Mouse (Mus musculus): ENCODE data around the gene Reln. TPM values are rescaled to one million over a fixed set of nuclear protein-coding genes. Genes with fewer than 3 reads are reported as not detected.

Gene Reln
- polyA plus RNA-seq, 1 experiment: 1.7 TPM

GRCm38 (mm10) chr5:22247850-22248249 is 96.7 kb downstream of the Reln start:
- H3K4me3 ChIP-seq (ENCODE audit: insufficient read depth, low read length): no peak overlapping the region
- no peak overlapping the region for H3K27ac ChIP-seq (ENCODE audit: insufficient read depth, low read length)
- H3K4me1 ChIP-seq (ENCODE audit: control insufficient read depth, insufficient read depth, low read length): no peaks in the 10 kb centered on the region
- no peak for TF ChIP-seq POLR2A (IDR thresholded peaks at IDR 0.05; ENCODE audit: low read depth, low read length)
- TF ChIP-seq CTCF (IDR thresholded peaks at IDR 0.05; ENCODE audit: borderline replicate concordance, insufficient read depth, low read length): no peak

GRCm38 (mm10) chr5:22245056-22245455 is 99.4 kb downstream of the Reln start:
- no peaks in the 10 kb centered on the region for H3K4me1 ChIP-seq (ENCODE audit: control insufficient read depth, insufficient read depth, low read length)
- no peak overlapping the region for H3K27ac ChIP-seq (ENCODE audit: insufficient read depth, low read length)
- H3K4me3 ChIP-seq (ENCODE audit: insufficient read depth, low read length): no peak overlapping the region
- TF ChIP-seq POLR2A (IDR thresholded peaks at IDR 0.05; ENCODE audit: low read depth, low read length) (no peak), CTCF (IDR thresholded peaks at IDR 0.05; ENCODE audit: borderline replicate concordance, insufficient read depth, low read length) (no peak)

- no peak overlapping the region for H3K4me3 ChIP-seq (ENCODE audit: insufficient read depth, low read length)
- no peaks in the 10 kb centered on the region for H3K4me1 ChIP-seq (ENCODE audit: control insufficient read depth, insufficient read depth, low read length)
- no peak overlapping the region for H3K27ac ChIP-seq (ENCODE audit: insufficient read depth, low read length)
- TF ChIP-seq CTCF (IDR thresholded peaks at IDR 0.05; ENCODE audit: borderline replicate concordance, insufficient read depth, low read length) (no peak), POLR2A (IDR thresholded peaks at IDR 0.05; ENCODE audit: low read depth, low read length) (no peak)
Measured at GRCm38 (mm10) chr5:22243538-22243937, 101.0 kb downstream of the Reln start.

- H3K27ac ChIP-seq (ENCODE audit: insufficient read depth, low read length): no peak overlapping the region
- no peaks in the 10 kb centered on the region for H3K4me1 ChIP-seq (ENCODE audit: control insufficient read depth, insufficient read depth, low read length)
- H3K4me3 ChIP-seq (ENCODE audit: insufficient read depth, low read length): no peak overlapping the region
- TF ChIP-seq POLR2A (IDR thresholded peaks at IDR 0.05; ENCODE audit: low read depth, low read length) (no peak), CTCF (IDR thresholded peaks at IDR 0.05; ENCODE audit: borderline replicate concordance, insufficient read depth, low read length) (no peak)
Measured at GRCm38 (mm10) chr5:22241560-22241959, 102.9 kb downstream of the Reln start.

- Histone ChIP-seq H3K4me1 (ENCODE audit: control insufficient read depth, insufficient read depth, low read length) (no peaks in the 10 kb centered on the region), H3K27ac (ENCODE audit: insufficient read depth, low read length) (no peak overlapping the region), H3K4me3 (ENCODE audit: insufficient read depth, low read length) (no peak overlapping the region)
- TF ChIP-seq POLR2A (IDR thresholded peaks at IDR 0.05; ENCODE audit: low read depth, low read length) (no peak), CTCF (IDR thresholded peaks at IDR 0.05; ENCODE audit: borderline replicate concordance, insufficient read depth, low read length) (no peak)
Measured at GRCm38 (mm10) chr5:22236801-22237200, 107.7 kb downstream of the Reln start.

DNA sequence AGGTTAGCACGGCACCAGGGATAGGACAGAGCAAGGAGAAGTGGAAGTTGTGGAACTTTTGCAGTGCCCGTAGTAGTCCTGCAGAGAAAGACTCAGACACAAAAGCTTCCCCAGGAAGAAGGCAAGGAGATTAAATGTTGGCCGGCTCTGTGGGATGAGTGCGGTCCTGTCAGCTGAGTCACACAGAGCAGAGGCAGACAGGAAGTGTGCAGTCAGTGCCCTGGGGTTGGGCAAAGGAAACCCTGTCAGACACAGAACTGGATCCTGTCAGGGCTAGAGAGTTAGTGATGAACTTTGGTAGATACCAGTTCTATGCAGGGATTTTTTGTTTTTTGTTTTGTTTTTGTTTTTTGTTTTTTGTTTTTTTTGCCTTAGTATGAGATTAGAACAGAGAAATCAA is 120.0 kb downstream of the Reln start:
- Histone ChIP-seq H3K27ac (ENCODE audit: insufficient read depth, low read length) (no peak overlapping the region), H3K4me3 (ENCODE audit: insufficient read depth, low read length) (no peak overlapping the region), H3K4me1 (ENCODE audit: control insufficient read depth, insufficient read depth, low read length) (no peaks in the 10 kb centered on the region)
- TF ChIP-seq CTCF (IDR thresholded peaks at IDR 0.05; ENCODE audit: borderline replicate concordance, insufficient read depth, low read length) (no peak), POLR2A (IDR thresholded peaks at IDR 0.05; ENCODE audit: low read depth, low read length) (no peak)

DNA sequence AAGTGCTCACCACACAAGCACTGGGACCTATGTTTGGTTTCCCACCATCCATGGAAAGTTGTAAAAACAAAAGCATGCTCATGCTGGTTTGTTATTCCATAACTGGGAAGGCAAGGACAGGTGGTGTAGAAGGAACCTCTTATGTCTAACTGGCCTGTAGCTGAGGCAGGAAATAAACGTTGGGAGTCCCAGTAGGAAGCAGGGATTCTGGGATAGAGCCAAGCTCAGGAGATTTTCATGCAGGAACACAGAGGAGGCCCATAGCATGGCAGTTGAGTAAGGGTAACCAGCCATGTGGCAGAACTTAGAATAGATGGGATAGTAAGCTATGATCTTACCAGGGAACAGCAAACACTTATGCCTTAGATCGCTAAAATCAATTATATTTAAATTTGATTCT is 120.6 kb downstream of the Reln start:
- no peaks in the 10 kb centered on the region for H3K4me1 ChIP-seq (ENCODE audit: control insufficient read depth, insufficient read depth, low read length)
- H3K4me3 ChIP-seq (ENCODE audit: insufficient read depth, low read length): no peak overlapping the region
- no peak overlapping the region for H3K27ac ChIP-seq (ENCODE audit: insufficient read depth, low read length)
- TF ChIP-seq CTCF (IDR thresholded peaks at IDR 0.05; ENCODE audit: borderline replicate concordance, insufficient read depth, low read length) (no peak), POLR2A (IDR thresholded peaks at IDR 0.05; ENCODE audit: low read depth, low read length) (no peak)

GRCm38 (mm10) chr5:22208311-22209021 is 136.0 kb downstream of the Reln start:
- no peak overlapping the region for H3K4me3 ChIP-seq (ENCODE audit: insufficient read depth, low read length)
- no peak for TF ChIP-seq CTCF (IDR thresholded peaks at IDR 0.05; ENCODE audit: borderline replicate concordance, insufficient read depth, low read length)
- no peak for TF ChIP-seq POLR2A (IDR thresholded peaks at IDR 0.05; ENCODE audit: low read depth, low read length)

GRCm38 (mm10) chr5:22197926-22198325 is 146.6 kb downstream of the Reln start:
- no peak overlapping the region for H3K4me3 ChIP-seq (ENCODE audit: insufficient read depth, low read length)
- no peak overlapping the region for H3K27ac ChIP-seq (ENCODE audit: insufficient read depth, low read length)
- H3K4me1 ChIP-seq (ENCODE audit: control insufficient read depth, insufficient read depth, low read length): no peaks in the 10 kb centered on the region; the same call in 1 of the 2 replicates
- TF ChIP-seq CTCF (IDR thresholded peaks at IDR 0.05; ENCODE audit: borderline replicate concordance, insufficient read depth, low read length) (no peak), POLR2A (IDR thresholded peaks at IDR 0.05; ENCODE audit: low read depth, low read length) (no peak)

More at GRCm38 (mm10) chr5:22208311-22209021, 136.0 kb downstream of the Reln start:
- no peaks in the 10 kb centered on the region for H3K4me1 ChIP-seq (ENCODE audit: control insufficient read depth, insufficient read depth, low read length)
- H3K27ac ChIP-seq (ENCODE audit: insufficient read depth, low read length): no peak overlapping the region

GRCm38 (mm10) chr5:22196891-22197290 is 147.6 kb downstream of the Reln start:
- Histone ChIP-seq H3K4me1 (ENCODE audit: control insufficient read depth, insufficient read depth, low read length) (no peaks in the 10 kb centered on the region; the same call in 1 of the 2 replicates), H3K27ac (ENCODE audit: insufficient read depth, low read length) (no peak overlapping the region)
- TF ChIP-seq CTCF (IDR thresholded peaks at IDR 0.05; ENCODE audit: borderline replicate concordance, insufficient read depth, low read length): no peak
- no peak for TF ChIP-seq POLR2A (IDR thresholded peaks at IDR 0.05; ENCODE audit: low read depth, low read length)

More at GRCm38 (mm10) chr5:22196891-22197290, 147.6 kb downstream of the Reln start:
- no peak overlapping the region for H3K4me3 ChIP-seq (ENCODE audit: insufficient read depth, low read length)
